Mouse (Mus musculus): ENCODE results near the gene Col27a1.
A peak's percentile ranks its signal among the peaks of the same experiment; 100 is the strongest.

The Col27a1 gene

GRCm38 (mm10) chr4:63310247-63310855 is 96.5 kb downstream of the Col27a1 start:
- DNase-seq (ENCODE audit: low spot score in 2 of 2), result no peak

DNA sequence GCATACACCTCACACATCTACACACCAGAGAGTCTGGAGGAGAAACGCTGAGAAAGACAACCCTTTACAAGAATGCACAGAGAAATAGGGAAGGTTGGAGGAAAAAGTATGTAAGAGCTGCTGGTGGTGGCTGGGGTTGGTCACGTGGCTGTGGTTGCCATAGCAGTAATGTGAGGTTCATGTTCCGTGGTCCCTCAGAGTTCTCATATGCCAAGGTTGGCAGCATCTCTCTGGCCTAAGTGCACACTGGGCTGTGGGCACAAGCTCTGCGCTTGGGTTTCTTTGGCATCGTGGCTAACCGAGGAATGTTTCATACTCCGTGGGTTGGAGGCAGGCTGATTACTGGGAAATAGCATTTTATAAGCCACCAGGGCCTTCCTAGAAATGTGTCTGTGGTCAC is 97.6 kb downstream of the Col27a1 start:
- no peak for DNase-seq (ENCODE audit: low spot score in 2 of 2)

DNA sequence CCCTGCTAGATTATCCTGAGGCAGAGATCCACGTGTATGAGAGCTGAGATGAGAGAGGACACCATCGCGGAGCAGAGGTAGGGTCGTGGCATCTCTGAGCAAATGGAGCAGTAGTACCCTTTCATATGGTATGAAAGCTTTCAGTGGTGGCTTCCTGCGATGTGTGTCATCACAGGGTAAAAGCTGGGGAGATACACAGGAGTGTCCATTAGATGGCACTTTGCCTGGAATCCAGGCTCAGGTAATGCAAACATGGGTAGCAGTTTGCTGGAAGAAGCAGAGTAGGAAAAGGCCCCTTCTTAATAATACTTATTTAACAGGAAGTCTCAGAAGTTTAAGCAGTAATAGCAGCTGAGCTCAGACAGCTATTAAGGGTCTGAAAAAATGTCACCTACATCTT is 100.3 kb downstream of the Col27a1 start:
- no peak for DNase-seq (ENCODE audit: low spot score in 2 of 2)

GRCm38 (mm10) chr4:63316076-63316746 is 102.4 kb downstream of the Col27a1 start:
- no peak for DNase-seq (ENCODE audit: low spot score in 2 of 2)

- DNase-seq (ENCODE audit: low spot score in 2 of 2), result peak in 1 of 2 experiments; percentile 42
Measured at GRCm38 (mm10) chr4:63319566-63319965, 105.8 kb downstream of the Col27a1 start.

DNA sequence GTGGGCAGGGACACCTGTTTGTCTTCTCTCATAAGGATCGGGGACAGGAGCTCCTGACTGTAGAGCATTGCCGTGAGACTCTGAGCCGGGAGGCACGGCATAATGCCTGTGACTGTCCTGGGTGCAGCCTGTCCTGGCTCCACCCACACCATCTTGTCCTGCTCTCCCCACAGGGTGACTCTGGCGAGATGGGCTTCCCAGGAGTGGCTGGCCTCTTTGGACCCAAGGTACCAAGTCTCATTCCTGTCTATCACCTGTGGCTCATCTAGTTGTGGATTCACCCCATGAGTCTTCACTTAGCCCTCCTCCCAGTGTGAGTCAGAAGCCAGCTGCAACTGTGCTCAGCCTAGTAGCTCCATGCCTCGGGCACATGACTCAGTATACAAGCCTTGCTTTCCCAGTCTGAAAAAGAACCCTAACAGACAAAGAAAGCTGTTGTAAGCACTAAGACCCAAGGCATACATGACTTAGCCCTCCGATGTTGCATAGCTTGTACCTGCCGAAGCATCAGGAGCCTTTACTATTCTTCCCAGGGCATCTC is 109.5 kb downstream of the Col27a1 start:
- no peak for DNase-seq (ENCODE audit: low spot score in 2 of 2)

- DNase-seq (ENCODE audit: low spot score in 2 of 2), result no peak
Measured at GRCm38 (mm10) chr4:63333403-63333802, 119.6 kb downstream of the Col27a1 start.

DNA sequence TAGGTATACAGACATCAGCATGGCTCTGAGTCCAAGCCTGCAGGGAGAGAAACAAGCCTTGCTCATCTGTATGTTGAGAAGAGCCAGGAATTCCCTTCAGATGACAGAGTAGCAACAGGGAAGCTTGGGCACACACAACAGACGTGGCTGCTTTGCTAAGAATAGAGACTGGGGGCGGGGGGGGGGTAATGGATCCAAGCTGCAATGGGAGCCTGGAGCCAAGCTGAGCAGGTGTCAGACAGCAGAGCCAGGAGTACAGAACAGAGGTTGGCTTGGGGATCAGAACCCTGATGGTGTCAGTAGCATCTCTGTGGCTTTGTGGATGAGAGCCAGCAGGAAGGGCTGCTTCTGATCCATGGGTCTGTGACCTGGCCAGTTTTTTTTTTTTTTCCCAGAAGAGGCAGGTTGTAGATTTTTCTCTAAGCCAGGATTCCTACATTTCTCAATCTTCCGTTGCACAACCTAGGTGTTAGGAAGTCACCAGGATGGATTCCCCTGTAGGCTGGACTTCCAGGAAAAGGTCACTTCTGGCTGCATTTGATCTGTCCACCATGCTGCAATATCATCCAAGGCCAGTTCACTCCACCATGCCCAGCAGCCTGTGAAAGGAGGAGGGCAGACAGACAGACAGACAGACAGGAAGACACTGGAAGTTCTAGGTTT is 124.7 kb downstream of the Col27a1 start:
- no peak for DNase-seq (ENCODE audit: low spot score in 2 of 2)

- no peak for DNase-seq (ENCODE audit: low spot score in 2 of 2)
Measured at GRCm38 (mm10) chr4:63342491-63342890, 128.7 kb downstream of the Col27a1 start.

- no peak for DNase-seq (ENCODE audit: low spot score in 2 of 2)
Measured at GRCm38 (mm10) chr4:63343608-63344007, 129.8 kb downstream of the Col27a1 start.

- DNase-seq (ENCODE audit: low spot score in 2 of 2), result no peak
Measured at GRCm38 (mm10) chr4:63344295-63344694, 130.5 kb downstream of the Col27a1 start, which contains the start of gene Orm1. Gene Orm1 (plus strand): TSS chr4:63344560.

DNA sequence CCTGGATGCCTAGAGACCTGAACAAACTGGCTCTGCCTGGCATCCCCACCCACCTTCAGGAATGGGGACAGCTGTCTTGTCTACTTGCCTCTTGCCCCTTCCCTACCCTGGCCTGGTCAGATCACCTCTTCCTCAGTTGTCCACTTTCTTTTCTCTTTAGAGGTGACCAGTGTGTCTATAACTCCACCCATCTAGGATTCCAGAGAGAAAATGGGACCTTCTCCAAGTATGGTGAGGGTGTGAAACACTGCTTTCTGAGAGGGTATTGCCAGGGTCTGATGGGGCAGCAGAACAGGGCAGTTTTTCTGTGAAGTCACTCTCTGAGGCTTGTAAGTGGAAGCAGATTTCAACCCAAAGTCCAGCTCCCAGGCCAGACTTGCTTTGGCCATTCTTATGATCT is 131.5 kb downstream of the Col27a1 start:
- no peak for DNase-seq (ENCODE audit: low spot score in 2 of 2)

DNA sequence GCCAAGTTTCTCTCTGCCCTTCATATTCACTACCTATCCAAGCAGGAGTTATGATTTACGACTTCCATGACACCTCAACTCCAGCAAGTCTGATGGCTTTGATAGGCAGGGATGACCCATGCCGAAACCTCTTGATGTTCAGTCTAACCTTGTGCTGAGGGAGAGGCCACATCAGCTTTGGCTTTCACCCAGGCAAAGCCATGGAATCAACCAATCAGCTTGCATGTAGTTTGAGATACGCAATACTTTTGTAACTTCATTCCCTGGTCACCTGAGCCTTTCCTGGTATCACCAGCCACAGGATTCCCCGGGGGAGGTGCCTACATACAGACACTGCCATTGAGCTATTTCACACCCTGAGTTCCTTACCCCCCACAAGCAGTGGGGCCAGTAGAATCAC is 132.9 kb downstream of the Col27a1 start:
- DNase-seq (ENCODE audit: low spot score in 2 of 2), result no peak

DNA sequence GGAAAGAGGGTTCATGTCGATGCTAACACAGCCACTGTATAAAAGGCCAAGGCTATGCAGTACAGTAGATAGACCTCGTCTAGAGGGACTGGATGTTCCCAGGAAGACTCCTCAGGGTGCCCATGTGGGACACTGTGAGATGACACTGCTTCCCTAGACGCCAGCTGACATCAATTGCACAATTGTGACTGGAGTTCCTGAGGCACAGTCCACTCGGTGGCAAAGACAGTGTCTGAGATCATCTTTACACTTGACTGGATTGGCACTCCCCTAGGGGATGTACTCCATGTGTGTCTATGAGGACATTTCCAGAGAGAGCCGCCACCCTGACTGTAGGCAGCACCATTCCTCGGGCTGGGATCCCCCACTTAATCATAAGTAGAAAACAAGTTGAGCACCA is 134.7 kb downstream of the Col27a1 start:
- DNase-seq (ENCODE audit: low spot score in 2 of 2), result no peak

DNA sequence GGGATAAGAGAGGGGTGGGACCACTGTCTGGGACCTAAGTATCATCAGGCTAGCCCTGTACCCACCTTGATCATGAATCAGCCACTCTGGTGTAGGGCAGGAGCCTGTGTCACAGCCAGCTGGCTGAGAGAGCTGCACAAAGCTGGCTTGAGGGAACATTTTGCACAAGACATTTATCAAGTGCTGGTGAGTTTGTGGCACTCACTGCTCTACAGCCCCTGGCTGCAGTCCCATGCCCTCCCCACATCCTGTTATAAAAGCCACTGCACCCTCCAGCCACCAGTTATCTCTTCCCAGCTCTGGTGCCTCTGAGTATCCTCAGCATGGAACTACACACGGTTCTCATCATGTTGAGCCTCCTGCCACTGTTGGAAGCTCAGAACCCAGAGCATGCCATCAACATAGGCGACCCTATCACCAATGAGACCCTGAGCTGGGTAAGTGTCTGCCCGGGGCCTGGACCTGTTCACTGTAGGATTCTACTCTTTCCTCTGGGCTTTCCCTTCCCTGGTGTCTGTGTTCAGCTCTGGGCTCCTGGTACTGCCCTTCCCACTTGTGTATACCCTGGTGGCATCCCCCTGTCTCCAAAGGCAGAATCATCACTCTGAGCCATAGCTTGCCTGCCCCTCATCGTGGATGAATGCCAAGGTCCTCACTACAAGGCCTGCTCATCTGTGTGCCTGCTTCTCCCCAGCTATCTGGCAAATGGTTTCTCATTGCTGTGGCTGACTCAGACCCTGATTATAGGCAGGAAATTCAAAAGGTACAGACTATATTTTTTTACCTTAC is 142.3 kb downstream of the Col27a1 start, which contains the start of gene Orm3:
Gene Orm3, plus strand, starts transcription at position 286 of the 789 bp plus-strand sequence.
- no peak for DNase-seq (ENCODE audit: low spot score in 2 of 2)

- DNase-seq (ENCODE audit: low spot score in 2 of 2), result no peak
Measured at GRCm38 (mm10) chr4:63356981-63357570, 143.3 kb downstream of the Col27a1 start.

DNA sequence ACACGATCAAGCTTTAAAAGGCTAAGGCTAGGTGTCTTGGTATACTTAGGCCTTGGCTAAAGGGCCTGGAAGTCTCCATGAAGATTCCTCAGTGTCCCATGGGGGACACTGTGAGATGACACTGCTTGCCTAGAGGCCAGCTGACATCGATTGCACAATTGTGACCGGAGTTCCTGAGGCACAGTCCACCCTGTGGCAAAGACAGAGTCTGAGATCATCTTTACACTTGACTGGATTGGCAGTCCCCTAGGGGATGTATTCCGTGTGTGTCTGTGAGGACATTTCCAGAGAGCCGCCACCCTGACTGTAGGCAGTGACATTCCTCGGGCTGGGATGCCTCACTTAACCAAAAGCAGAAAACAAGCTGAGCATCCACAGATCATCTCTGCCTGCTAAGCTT is 146.1 kb downstream of the Col27a1 start:
- DNase-seq (ENCODE audit: low spot score in 2 of 2), result no peak

DNA sequence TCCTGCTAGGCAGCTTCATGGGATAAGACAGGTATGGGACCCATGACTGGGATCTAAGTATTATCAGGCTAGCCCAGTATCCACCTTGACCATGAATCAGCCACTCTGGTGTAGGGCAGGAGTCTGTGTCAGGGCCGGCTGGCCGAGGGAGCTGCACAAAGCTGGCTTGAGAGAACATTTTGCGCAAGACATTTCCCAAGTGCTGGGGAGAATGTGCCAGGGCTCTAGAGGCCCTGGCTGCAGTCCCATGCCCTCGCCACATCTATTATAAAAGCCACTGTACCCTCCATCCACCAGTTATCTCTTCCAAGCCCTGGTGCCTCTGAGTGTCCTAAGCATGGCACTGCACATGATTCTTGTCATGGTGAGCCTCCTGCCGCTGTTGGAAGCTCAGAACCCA is 148.3 kb downstream of the Col27a1 start, which contains the start of gene Orm2:
Gene Orm2, plus strand, starts transcription at position 300 of the 400 bp plus-strand sequence.
- DNase-seq (ENCODE audit: low spot score in 2 of 2), result no peak

DNA sequence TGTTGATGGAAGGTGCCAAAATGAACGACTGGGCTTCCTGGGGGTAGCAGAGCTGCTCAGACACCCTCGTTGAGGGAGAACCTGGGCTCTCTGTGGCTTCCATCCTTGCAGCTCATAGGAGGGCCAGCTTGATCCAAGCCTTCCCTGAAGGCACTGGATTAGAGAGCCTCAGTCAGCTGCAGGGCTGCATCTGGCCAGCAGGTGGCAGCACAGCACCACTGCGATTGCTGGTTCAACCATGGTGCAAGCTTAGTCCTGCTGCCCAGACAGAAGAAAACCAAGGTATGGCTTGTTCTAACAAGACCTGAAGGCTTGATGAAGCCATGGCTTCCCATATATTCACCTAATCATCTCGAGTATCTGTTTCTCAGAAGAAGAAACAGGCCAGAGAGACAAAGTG is 154.8 kb downstream of the Col27a1 start:
- DNase-seq (ENCODE audit: low spot score in 2 of 2), result peak; percentile 78 to 90

DNA sequence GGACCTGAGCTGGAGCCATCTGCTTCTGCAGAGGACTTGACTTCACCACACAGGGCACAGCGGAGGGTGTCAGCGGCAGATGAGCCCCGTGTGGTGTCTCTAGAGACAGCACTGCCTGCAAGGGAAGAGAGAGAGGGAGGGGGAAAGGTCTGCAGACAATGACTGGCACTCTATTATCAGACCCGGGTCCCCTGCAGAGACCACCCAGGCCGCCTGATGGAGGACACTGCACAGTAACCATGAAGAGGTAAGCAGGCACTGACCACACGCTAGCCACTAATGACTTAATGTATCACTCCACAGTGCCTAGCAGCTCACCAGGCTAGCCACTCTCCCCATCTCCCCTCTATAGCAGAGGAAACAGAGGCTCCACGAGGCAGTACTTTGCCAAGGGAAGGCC is 157.1 kb downstream of the Col27a1 start:
- DNase-seq (ENCODE audit: low spot score in 2 of 2), result no peak

GRCm38 (mm10) chr4:63371890-63372289 is 158.1 kb downstream of the Col27a1 start:
- DNase-seq (ENCODE audit: low spot score in 2 of 2), result peak in 1 of 2 experiments; percentile 70

Measured in spleen, postnatal 14 days (tissue).